Mouse (Mus musculus) embryo, embryonic 10.5 days (tissue): Measurements from ENCODE around the gene Prmt7.

Source experiments
- DNase-seq: peaks from one replicate; pipeline ENCODE4 v3.0.0-alpha.2; 2015; ENCODE audit warnings: low spot score

Prmt7 gene

DNA sequence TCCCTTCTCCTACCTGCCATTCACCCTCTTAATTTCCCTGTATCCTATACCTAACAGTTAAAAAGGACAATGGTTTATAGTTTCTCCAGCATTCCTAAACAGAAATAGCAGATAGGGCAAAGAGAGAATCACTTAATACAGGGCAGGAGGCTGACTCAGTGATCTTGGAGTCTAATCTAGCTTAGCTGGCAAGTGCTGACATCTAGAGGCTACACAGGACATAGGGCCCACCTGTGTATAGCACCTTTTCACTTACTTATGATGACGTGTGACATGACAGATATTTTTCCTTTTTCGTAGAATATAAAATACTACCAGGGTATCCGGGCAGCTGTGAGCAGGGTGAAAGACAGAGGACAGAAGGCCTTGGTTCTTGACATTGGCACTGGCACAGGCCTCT, 8.9 kb downstream of the Prmt7 start:
- no peak for DNase-seq

DNA sequence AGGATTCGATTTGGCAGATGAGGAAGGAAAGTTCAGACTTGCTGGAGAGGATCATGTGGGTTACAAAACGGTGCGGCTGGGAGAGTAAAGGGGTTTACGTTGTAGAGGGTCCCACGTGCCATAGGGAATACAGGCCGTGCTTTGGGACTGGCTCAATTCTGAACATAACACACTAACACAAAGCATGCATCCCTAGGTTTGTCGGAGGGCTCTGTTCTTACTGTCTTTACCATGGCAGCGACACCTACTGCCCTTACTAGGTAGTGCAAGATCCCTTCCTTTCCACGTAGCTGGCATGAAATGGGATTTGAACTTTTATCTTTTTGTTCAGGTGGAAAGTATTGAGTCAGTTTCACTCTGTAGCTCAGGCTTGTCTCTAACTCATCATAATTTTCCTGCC, 15.9 kb downstream of the Prmt7 start:
- DNase-seq: peak; percentile 79

GRCm38 (mm10) chr8:106231536-106231935, 20.8 kb downstream of the Prmt7 start:
- DNase-seq: no peak

GRCm38 (mm10) chr8:106232751-106233150, 22.0 kb downstream of the Prmt7 start:
- no peak for DNase-seq

- DNase-seq: no peak
Observed at GRCm38 (mm10) chr8:106234567-106235261, 24.0 kb downstream of the Prmt7 start.

DNA sequence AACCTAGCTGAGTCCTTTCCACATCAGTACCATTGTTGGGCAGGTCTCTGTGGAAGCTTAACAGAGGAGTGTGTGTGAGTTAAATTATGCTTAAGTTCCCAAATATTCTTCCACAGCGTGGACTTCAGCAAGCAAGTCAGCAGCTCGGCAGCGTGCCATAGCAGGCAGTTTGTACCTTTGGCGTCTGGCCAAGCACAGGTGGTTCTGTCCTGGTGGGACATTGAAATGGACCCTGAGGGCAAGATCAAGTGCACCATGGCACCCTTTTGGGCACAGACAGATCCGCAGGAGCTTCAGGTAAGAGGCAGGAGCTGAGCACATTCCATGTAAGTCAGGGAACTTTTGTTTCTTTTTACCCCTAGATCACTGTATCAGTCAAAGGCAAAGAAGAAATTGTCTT, 26.4 kb downstream of the Prmt7 start:
- no peak for DNase-seq

GRCm38 (mm10) chr8:106250186-106250585, 39.5 kb downstream of the Prmt7 start:
- DNase-seq: no peak

DNA sequence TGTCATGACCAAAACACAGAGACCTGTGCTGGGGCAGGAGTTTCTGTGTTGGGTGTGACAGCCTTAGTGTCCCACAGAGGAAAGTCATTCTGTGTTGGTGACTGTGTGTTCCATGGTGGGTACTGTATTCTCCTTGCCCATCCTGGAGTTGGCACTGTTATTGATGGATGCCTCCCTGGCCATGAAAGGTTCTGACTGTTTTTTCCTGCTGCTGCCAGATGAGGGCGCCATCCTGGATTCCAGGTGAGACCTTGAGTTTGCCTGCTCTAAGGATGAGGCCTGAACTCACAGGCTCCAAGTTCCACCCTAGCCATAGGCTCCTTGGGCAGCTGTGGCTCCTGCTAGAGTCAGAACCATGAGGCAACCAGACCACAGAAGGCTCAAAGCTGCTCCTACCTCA, 47.4 kb downstream of the Prmt7 start:
- DNase-seq: peak; percentile 7

GRCm38 (mm10) chr8:106259579-106260255, 49.0 kb downstream of the Prmt7 start:
- DNase-seq: no peak

DNA sequence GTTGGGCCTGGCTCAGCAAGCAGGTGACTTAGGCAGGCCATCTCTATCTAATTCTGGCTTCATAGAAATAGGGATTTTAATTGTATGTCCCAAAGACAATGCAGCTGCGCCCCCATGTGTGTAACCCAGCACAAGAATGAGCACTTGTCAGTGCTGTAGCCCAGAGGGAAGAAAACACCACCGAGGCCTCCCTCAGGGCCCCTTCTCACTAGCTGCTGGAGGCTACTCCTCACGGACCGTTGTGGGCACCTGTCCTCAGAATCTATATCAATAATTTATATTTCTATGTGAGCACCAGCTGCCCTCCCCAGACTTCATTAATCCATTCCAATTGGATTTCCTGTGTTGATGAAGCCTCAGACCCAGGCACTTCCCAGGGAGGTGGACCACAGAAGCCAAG, 50.2 kb downstream of the Prmt7 start:
- no peak for DNase-seq

- DNase-seq: no peak
Observed at GRCm38 (mm10) chr8:106262343-106262742, 51.6 kb downstream of the Prmt7 start.

DNA sequence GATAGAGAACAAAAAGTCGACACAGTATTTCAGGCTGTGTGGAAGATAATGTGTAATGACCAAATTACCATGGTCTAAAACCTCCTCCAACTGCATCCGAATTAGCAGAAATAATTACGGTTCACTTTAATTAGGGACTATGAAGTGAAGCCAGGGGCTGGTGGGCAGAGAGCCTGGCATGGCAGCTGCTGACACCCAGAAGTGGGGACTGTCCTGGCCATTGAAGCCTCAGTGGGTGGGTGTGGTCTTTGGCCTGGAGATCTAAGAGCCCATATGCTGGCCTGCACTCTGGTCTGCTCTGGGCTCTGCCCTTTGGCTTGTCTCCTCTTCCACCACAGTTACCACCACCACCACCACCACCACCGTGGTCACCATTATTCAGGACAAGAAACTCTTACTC, 53.2 kb downstream of the Prmt7 start:
- DNase-seq: no peak

- DNase-seq: no peak
Observed at GRCm38 (mm10) chr8:106265398-106265797, 54.7 kb downstream of the Prmt7 start.

DNA sequence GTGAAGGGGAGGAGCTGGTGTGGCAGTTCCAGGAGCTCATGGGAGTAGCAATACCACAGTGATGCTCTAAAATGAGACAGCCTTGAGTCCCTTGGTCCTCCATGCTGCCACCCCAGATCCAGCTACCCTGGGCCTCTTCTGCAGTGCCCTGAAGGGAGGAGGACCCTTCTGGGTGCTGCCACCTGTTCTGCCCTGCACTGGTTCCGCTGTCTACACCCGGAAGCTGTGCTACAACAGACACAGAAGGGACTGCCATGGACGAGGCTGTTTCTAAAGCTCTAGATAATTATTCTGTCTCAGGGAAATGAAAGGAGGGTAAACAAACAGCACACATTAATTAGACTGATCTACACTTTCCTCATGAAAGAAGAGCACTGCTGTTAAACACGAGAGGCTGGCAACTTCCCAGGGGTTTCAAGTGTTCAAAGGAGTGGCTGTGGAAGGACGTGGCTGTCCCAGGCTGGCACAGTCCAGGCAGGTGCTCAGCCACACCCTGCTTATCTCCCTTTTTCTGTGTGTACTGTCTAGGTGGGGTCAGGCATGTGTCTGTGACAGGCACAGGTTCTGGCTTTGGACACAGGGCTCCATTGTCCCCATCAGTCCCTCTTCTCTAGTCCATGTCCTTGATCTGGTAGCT, 58.1 kb downstream of the Prmt7 start:
- DNase-seq: no peak

- DNase-seq: peak; percentile 78
Observed at GRCm38 (mm10) chr8:106270804-106271203, 60.1 kb downstream of the Prmt7 start.

- no peak for DNase-seq
Observed at GRCm38 (mm10) chr8:106271378-106271777, 60.6 kb downstream of the Prmt7 start.

GRCm38 (mm10) chr8:106273468-106273867, 62.7 kb downstream of the Prmt7 start:
- no peak for DNase-seq

GRCm38 (mm10) chr8:106276709-106277317, 66.1 kb downstream of the Prmt7 start:
- no peak for DNase-seq

DNA sequence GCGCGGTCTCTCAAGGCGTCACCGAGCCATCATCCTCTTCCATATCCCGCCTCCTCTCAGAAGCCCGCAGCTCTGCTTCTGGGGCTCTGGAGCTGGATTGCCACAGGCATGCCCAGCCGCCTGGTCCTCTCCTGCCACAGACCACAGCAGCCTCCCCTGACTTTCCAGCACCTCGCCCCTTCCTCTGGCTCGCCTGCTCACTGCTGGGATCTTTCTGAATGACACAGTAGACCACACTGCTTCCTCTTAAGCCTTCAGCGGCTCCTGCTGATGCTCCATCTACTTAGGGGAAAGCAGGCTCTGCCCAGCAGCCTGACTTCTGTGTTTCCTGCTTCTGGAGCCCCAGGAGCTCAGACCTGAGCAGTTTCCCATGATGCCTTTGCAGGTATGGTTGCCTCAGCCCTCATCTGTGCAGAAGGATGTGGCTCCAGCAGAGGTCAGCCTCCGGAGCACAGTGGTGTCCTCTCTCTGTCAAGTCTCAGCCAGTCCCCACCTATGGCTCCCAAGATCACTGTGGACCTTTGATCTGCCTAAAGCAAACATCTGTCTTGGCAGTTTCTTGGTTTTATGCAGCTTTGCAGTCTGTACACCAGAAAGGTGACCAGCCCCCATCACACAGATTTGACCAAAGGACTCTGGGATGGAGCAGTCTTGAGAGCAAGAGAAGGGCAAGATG, 67.8 kb downstream of the Prmt7 start:
- DNase-seq: no peak

- DNase-seq: no peak
Observed at GRCm38 (mm10) chr8:106280154-106280553, 69.4 kb downstream of the Prmt7 start.

DNA sequence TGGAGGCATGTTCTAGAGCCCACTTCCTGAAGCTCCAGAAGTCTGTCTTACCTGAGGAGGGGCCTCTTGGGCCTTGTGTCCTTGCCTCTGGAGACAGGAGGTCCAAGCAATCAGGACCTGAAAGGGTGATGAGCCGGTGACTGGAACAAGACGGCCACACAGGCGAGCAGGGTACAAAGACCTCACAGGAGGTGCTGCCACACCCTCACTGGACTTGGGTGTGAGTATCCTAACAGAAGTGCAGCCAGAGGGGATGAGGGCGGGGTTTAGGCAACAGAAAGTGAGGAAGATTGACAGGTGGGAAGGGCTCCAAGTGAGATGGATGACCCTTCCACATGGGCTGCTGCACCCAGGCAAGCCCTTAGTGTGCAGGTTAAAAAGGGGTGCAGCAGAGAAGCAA, 70.1 kb downstream of the Prmt7 start:
- DNase-seq: no peak

- no peak for DNase-seq
Observed at GRCm38 (mm10) chr8:106287445-106287844, 76.7 kb downstream of the Prmt7 start.
